Mouse (Mus musculus): ENCODE measurements around the gene Ndufa3. TPM values are rescaled to one million over a fixed set of nuclear protein-coding genes. Genes with fewer than 3 reads are reported as not detected.

Ndufa3 gene
- polyA plus RNA-seq, 2 experiments, result 232 to 527 TPM

DNA sequence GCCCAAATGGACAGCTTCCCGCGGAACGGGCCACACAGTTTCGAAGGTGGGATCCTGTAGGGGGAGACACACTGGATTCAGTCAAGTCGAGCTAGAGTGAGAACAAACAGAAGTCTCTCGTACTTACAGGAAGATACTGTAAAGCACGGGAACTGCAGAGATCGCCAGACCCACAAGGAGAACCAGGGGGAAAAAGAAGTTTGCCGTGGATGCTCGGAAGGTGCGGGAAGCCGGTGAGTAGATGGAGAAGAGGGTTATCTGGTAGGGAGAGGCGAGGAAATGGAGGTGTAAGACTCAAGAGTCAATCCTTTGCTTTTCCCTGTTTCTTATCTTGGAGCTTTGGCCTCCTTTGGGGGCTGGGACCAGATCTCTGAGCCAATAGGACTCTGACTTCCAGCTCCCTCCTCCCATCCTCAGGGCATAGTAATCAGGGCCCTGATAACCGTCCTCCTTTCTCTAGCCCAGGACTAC is 49.8 kb downstream of the Ndufa3 start:
- 18% methylated on average over 14 of the region's 14 CpGs for WGBS
- Histone ChIP-seq H3K36me3 (ENCODE audit: control insufficient read depth, insufficient read depth, low read length) (peaks cover 14% of the 10 kb centered on the region), H3K9me3 (ENCODE audit: control insufficient read depth, low read length) (no peaks in the 10 kb centered on the region), H3K27ac (replicated peaks; ENCODE audit: low read depth, low read length) (no peak overlapping the region), H3K27me3 (ENCODE audit: control insufficient read depth, insufficient read depth, low read length) (no peaks in the 10 kb centered on the region), H3K9ac (ENCODE audit: low read depth, low read length, severe bottlenecking) (no peak overlapping the region), H3K4me1 (ENCODE audit: control insufficient read depth, insufficient read depth, low read length) (peaks cover 17% of the 10 kb centered on the region), H3K4me2 (replicated peaks; ENCODE audit: low read depth, low read length, severe bottlenecking) (no peak overlapping the region), H3K4me3 (replicated peaks; ENCODE audit: low read length) (no peak overlapping the region)
- no peak for DNase-seq (ENCODE audit: low spot score)
- ATAC-seq (ENCODE audit: low FRiP score, low read depth), result no peak
- TF ChIP-seq POLR2A (IDR thresholded peaks at IDR 0.05; ENCODE audit: borderline replicate concordance, extremely low read depth, insufficient read depth, insufficient read length), result no peak

Small RNA genes lying within 50 kb of the gene (microRNA-seq; reads per million reads assigned to microRNA genes)
- not detected for gene Gm25100
- 1.8 reads per million for gene Mir3572

Other genes starting within 250 kb of the Ndufa3 start
- 4.0 and 5.5 TPM in 2 replicates for gene Cacng8, start 226.7 kb upstream of the Ndufa3 start, polyA plus RNA-seq (2012; rRNA removed)
- gene Cacng8, start 226.7 kb upstream of the Ndufa3 start, polyA plus RNA-seq (2014; fragmentation: Nextera tagmentation; extraction: Ambion mirVana), result 3.6 and 4.7 TPM in 2 replicates
- gene Cacng6, start 193.2 kb upstream of the Ndufa3 start, polyA plus RNA-seq (2012; rRNA removed), result 8.0 and 8.9 TPM in 2 replicates
- 7.1 and 10.0 TPM in 2 replicates for gene Cacng6, start 193.2 kb upstream of the Ndufa3 start, polyA plus RNA-seq (2014; fragmentation: Nextera tagmentation; extraction: Ambion mirVana)
- gene Tarm1, start 114.7 kb upstream of the Ndufa3 start, polyA plus RNA-seq (2012; rRNA removed), result 0.48 and 0.65 TPM in 2 replicates
- 0.80 and 0.92 TPM in 2 replicates for gene Tarm1, start 114.7 kb upstream of the Ndufa3 start, polyA plus RNA-seq (2014; fragmentation: Nextera tagmentation; extraction: Ambion mirVana)
- 1.1 and 1.9 TPM in 2 replicates for gene Oscar, start 1.2 kb upstream of the Ndufa3 start, polyA plus RNA-seq (2012; rRNA removed)
- gene Oscar, start 1.2 kb upstream of the Ndufa3 start, polyA plus RNA-seq (2014; fragmentation: Nextera tagmentation; extraction: Ambion mirVana), result 0.40 TPM in 2 replicates
- gene Tfpt, start 12.6 kb downstream of the Ndufa3 start, polyA plus RNA-seq (2012; rRNA removed), result 21.5 and 31.9 TPM in 2 replicates
- gene Tfpt, start 12.6 kb downstream of the Ndufa3 start, polyA plus RNA-seq (2014; fragmentation: Nextera tagmentation; extraction: Ambion mirVana), result 24.7 and 24.8 TPM in 2 replicates
- gene Prpf31, start 12.6 kb downstream of the Ndufa3 start, polyA plus RNA-seq (2012; rRNA removed), result 52.0 and 64.9 TPM in 2 replicates
- gene Prpf31, start 12.6 kb downstream of the Ndufa3 start, polyA plus RNA-seq (2014; fragmentation: Nextera tagmentation; extraction: Ambion mirVana), result 85.6 and 87.5 TPM in 2 replicates
- gene Cnot3, start 27.9 kb downstream of the Ndufa3 start, polyA plus RNA-seq (2012; rRNA removed), result 108 and 144 TPM in 2 replicates
- 63.8 and 72.1 TPM in 2 replicates for gene Cnot3, start 27.9 kb downstream of the Ndufa3 start, polyA plus RNA-seq (2014; fragmentation: Nextera tagmentation; extraction: Ambion mirVana)
- 6.0 and 10.5 TPM in 2 replicates for gene Leng1, start 48.5 kb downstream of the Ndufa3 start, polyA plus RNA-seq (2012; rRNA removed)
- gene Leng1, start 48.5 kb downstream of the Ndufa3 start, polyA plus RNA-seq (2014; fragmentation: Nextera tagmentation; extraction: Ambion mirVana), result 12.6 and 14.6 TPM in 2 replicates
- 20.2 and 21.0 TPM in 2 replicates for gene Tmc4, start 60.2 kb downstream of the Ndufa3 start, polyA plus RNA-seq (2012; rRNA removed)
- 4.8 and 5.1 TPM in 2 replicates for gene Tmc4, start 60.2 kb downstream of the Ndufa3 start, polyA plus RNA-seq (2014; fragmentation: Nextera tagmentation; extraction: Ambion mirVana)
- gene Tsen34, start 75.5 kb downstream of the Ndufa3 start, polyA plus RNA-seq (2012; rRNA removed), result 193 and 271 TPM in 2 replicates
- 273 and 276 TPM in 2 replicates for gene Tsen34, start 75.5 kb downstream of the Ndufa3 start, polyA plus RNA-seq (2014; fragmentation: Nextera tagmentation; extraction: Ambion mirVana)
- 73.9 and 98.7 TPM in 2 replicates for gene Mboat7, start 76.2 kb downstream of the Ndufa3 start, polyA plus RNA-seq (2012; rRNA removed)
- 51.2 and 53.3 TPM in 2 replicates for gene Mboat7, start 76.2 kb downstream of the Ndufa3 start, polyA plus RNA-seq (2014; fragmentation: Nextera tagmentation; extraction: Ambion mirVana)
- 2,914 and 3,913 TPM in 2 replicates for gene Rps9, start 86.6 kb downstream of the Ndufa3 start, polyA plus RNA-seq (2012; rRNA removed)
- gene Rps9, start 86.6 kb downstream of the Ndufa3 start, polyA plus RNA-seq (2014; fragmentation: Nextera tagmentation; extraction: Ambion mirVana), result 1,650 and 1,670 TPM in 2 replicates
- gene Pirb, start 103.0 kb downstream of the Ndufa3 start, polyA plus RNA-seq (2012; rRNA removed), result 1.0 and 1.4 TPM in 2 replicates
- gene Pirb, start 103.0 kb downstream of the Ndufa3 start, polyA plus RNA-seq (2014; fragmentation: Nextera tagmentation; extraction: Ambion mirVana), result 1.0 and 1.6 TPM in 2 replicates
- gene Gm15448, start 208.3 kb downstream of the Ndufa3 start, polyA plus RNA-seq (2012; rRNA removed), result not detected in 2 replicates
- gene Gm15448, start 208.3 kb downstream of the Ndufa3 start, polyA plus RNA-seq (2014; fragmentation: Nextera tagmentation; extraction: Ambion mirVana), result not detected in 2 replicates
- 0.09 and 0.22 TPM in 2 replicates for gene Pira2, start 227.7 kb downstream of the Ndufa3 start, polyA plus RNA-seq (2012; rRNA removed)
- 0.12 and 0.32 TPM in 2 replicates for gene Pira2, start 227.7 kb downstream of the Ndufa3 start, polyA plus RNA-seq (2014; fragmentation: Nextera tagmentation; extraction: Ambion mirVana)

Data from limb, embryonic 14.5 days (tissue).